Mouse (Mus musculus) gastrocnemius, postnatal 36 days (tissue): ENCODE results near the gene Dnaja2. TPM values are rescaled to one million over a fixed set of nuclear protein-coding genes. Genes with fewer than 3 reads are reported as not detected.

Source experiments
- DNase-seq, 2 experiments: peaks; one replicate each; pipeline ENCODE4 v3.0.0; 2022
- intact Hi-C: fragments of 180-260 bp; cut with DNase I; formaldehyde crosslinking; loops from one replicate; pipeline ENCODE4 v1.15.1; 2025
- total RNA-seq, 2 experiments: library from RNA; stranded (reverse); gene quantifications; 2 replicates each; pipeline ENCODE4 v1.2.3; 2021

Dnaja2 gene
- total RNA-seq, 2 experiments from 2014 or later, result 190 to 194 TPM

DNA sequence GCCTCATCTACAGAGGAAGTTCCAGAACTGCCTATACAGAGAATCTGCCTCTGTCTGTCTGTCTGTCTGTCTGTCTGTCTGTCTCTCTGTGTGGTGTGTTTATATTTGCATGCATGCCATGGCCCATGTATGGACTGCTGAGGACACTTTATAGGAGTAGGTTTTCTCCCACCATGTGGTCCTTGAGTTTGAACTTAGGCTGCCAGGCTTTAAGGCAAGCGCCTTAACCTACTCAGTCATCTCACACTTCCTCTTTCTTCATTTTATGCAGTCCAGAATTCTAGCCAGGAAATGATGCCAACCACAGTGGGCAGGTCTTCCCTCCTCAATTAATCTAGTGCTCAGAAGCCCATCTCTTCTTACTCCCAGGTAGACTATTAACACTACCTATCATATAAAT is 4.1 kb upstream of the Dnaja2 start:
- intact Hi-C loops, result no loop called here
- DNase-seq, result no peak

DNA sequence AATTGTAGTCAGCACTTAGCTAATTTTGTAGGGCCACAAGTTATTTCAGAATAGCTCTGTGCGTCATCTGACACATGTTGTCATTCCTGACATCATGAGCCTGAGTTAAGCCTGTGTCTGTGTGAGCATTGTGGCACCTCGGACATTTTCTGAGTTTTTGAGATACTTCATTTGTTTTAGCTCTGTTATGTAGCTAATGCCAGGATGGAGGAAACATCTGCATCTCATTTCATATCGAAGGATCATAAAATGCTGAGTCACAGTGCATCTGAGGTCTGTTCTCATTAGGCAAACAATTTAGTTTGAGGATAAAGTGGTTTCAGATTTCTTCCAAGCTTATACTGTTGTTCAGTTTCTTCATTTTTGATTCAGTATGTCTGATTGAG is 2.5 kb upstream of the Dnaja2 start:
- intact Hi-C loops, result no loop called here
- DNase-seq, result no peak

DNA sequence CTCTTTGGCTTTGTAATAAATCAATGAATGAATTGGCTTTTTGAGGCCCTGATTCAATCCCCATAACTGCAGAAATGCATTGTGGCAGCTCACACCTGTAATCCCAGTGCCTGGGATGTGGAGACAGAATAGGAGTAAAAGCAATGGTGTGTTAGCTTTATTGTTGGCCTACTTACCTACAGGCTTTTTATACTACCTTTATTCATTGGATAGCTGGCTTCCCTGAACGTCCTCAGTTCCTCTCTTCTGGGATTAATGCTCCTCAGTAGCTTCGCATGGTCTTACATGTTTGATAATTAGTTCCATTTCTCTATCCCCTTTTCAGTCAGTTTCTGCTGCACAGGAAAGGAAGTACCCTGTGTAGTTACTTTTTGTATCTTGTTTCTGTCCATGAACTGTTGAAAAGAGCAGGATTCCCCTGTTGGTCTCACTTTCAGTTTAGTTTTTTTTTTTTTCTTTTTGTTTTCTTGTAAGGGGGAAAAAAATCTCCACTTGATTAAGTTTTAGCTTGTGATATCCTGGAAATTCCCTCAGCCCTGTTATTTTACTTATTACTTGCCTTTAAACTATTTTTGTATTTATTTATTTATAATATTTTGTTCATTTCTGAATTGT is 1.9 kb upstream of the Dnaja2 start:
- intact Hi-C loops, result no loop called here
- DNase-seq, result no peak

DNA sequence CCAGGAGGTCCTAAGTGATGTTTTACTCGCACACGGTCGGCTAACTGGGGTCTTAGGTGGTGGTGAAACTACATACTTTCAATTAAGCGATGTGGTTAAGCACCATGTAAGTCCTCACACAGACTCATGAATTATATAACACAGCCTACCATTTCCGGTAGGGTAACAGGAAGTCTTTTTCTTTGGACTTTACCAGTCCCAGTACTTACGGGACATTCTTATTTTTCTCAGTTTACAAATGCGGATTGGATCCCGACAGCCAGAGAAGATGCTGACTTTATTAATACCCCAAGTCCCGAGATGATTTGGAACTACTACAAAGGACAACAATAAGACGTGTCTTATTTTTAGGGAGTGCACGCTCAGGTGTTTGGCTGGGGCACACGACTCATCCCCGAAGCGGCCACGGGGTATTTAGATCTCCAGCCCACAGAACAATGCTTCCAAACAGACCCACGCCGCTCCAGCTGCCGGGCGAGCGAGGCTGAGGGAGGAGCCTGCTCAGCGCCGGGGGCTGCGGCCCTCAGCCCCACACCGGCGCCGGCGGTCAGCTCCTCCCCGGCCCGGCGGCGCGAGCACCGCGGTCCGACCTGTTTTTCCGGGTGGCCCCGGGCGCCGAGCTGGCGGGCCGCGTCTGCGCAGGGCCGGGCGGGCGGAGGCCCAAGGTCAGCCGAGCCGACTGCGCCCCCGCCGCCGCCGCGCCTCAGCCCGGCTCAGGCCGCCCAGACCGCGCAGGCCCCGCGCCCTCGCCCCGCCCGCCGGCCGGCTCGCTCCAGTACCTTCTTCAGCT is 558 bp downstream of the Dnaja2 start:
- intact Hi-C loops, result no loop called here
- no peak for DNase-seq

GRCm38 (mm10) chr8:85551934-85552333 is 3.2 kb downstream of the Dnaja2 start:
- intact Hi-C loops, result no loop called here
- no peak for DNase-seq

DNA sequence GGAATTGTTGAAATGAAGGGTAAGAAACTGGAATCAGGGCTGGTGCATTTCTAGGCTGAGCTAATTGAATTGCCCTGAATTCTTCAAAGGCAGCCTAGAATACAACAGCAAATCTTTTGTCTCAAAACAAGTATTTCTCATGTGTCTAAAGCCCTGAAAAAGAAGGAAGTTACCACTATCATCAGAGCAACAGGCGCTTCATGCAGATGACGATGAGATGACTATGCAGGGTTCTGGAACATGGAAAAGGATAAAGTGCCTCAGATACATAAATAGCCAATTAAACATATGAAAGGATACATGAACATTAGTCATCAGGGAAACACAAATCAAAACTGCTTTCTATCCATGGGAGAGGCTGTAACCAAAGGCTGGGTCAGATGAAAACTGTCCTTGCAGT is 18.8 kb downstream of the Dnaja2 start:
- no peak for DNase-seq
- intact Hi-C loops, result no loop called here

- intact Hi-C loops, result no loop called here
- DNase-seq, result no peak
Observed at GRCm38 (mm10) chr8:85534163-85534562, 21.0 kb downstream of the Dnaja2 start.

DNA sequence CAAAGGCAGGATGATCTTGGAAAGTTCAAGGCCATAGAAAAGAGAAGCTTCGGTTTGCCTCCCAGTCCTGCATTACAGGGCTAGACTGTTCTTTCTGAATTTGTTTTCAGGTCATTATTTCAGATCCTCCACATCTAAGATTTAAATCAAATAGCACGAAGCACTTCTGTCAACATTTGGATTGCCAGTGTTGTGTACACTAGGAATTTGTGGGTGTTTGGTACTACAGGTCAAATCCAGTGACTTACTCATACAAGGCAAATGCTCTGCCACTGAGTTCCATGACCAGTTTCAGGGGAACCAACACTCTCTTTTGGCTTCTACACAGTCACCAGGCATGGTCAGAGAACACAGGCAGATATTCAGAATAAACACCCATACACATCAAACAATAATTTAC is 21.7 kb downstream of the Dnaja2 start:
- DNase-seq, result no peak
- intact Hi-C loops, result no loop called here

DNA sequence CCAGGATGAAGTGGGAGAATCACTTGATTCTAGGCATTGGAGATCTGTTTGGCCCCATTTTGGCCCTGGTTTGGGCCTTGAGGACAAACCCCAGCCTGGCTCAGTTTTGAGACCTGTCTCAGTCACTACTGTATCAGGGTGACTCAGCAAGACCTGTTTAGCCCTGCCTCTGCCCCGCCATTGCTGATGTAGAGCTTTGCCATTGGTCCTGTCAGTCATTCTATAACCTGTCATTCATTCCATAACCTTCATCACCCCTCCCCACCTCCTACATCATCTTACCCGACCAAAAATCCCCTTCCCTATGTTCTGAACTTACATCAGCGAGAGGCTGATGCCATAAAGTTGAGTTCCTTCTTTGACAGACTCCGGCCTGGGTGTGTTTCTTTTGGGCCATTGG is 22.3 kb downstream of the Dnaja2 start:
- DNase-seq, result no peak
- intact Hi-C loops, result no loop called here

- DNase-seq, result no peak
- intact Hi-C loops, result no loop called here
Observed at GRCm38 (mm10) chr8:85531471-85531870, 23.7 kb downstream of the Dnaja2 start.

DNA sequence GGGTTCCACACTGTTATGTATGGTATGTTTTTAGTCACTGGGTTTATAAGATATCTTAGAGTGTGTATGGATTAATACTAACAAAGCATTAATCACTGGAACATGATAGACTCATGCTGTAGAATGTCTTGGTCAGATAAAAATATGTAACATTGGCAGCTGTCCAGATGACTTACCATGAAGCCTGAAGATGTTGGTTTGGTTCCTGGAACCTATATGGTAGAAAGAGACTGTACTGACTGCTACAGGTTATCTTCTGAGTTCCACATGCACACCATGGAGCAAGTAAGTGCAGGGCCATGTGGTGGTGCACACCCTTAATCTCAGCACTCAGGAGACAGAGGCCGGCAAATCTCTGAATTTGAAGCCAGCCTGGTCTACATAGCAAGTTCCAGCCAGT is 24.4 kb downstream of the Dnaja2 start:
- intact Hi-C loops, result no loop called here
- DNase-seq, result no peak

- intact Hi-C loops, result no loop called here
- no peak for DNase-seq
Observed at GRCm38 (mm10) chr8:85528959-85529358, 26.2 kb downstream of the Dnaja2 start.

GRCm38 (mm10) chr8:85526105-85526504 is 29.0 kb downstream of the Dnaja2 start:
- intact Hi-C loops, result loop anchor here (1.0 kb wide), 1 partner anchor 65 kb away; no protein-coding TSS in a partner anchor
- DNase-seq, result no peak

DNA sequence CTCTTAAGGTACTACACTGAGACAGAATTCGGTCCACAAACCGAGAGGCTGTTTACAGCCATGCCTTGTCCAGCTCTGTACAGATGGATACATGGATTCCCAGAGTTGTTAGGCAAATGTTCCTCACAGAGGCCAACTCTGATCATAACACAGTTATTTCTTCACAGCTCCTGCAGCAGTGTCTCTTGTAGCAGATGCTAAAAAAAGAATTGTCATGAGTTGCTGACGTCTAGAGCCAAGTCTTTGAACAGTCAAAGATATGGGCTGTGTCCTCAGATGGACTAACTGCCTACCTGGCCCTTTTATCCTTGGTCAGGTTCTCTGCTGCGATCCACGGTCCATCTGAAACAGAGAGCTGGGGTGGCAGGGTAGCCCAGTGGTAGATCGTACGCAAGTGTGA is 31.1 kb downstream of the Dnaja2 start:
- intact Hi-C loops, result no loop called here
- no peak for DNase-seq

GRCm38 (mm10) chr8:85521332-85521731 is 33.8 kb downstream of the Dnaja2 start:
- intact Hi-C loops, result no loop called here
- peak in 1 of 2 experiments; percentile 68 for DNase-seq

DNA sequence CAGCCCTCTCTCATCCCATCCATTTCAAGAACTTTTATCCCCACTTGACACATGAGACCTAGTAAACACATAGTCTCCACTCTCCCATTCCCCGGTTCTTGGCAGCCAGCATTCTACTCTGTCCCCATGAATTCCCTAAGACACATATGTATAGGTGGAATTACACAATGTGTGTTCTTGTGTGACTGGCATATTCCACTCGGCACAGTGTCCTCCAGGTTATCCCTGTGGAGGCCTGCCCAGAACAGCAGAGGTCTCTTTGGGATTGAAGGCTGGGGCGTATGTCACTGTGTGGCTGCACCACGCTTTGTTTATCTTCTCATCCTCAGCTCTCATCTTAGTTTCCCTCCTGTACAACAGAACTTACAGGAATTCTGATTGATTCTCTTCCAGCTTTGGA is 34.6 kb downstream of the Dnaja2 start:
- no peak for DNase-seq
- intact Hi-C loops, result no loop called here

GRCm38 (mm10) chr8:85517956-85518355 is 37.2 kb downstream of the Dnaja2 start:
- no peak for DNase-seq
- intact Hi-C loops, result no loop called here

- DNase-seq, result peak in 1 of 2 experiments; percentile 31
- intact Hi-C loops, result no loop called here
Observed at GRCm38 (mm10) chr8:85517336-85517735, 37.8 kb downstream of the Dnaja2 start.

GRCm38 (mm10) chr8:85515391-85515790 is 39.8 kb downstream of the Dnaja2 start:
- intact Hi-C loops, result no loop called here
- DNase-seq, result peak in 1 of 2 experiments; percentile 42

GRCm38 (mm10) chr8:85513283-85513682 is 41.9 kb downstream of the Dnaja2 start:
- intact Hi-C loops, result no loop called here
- DNase-seq, result peak in 1 of 2 experiments; percentile 29

DNA sequence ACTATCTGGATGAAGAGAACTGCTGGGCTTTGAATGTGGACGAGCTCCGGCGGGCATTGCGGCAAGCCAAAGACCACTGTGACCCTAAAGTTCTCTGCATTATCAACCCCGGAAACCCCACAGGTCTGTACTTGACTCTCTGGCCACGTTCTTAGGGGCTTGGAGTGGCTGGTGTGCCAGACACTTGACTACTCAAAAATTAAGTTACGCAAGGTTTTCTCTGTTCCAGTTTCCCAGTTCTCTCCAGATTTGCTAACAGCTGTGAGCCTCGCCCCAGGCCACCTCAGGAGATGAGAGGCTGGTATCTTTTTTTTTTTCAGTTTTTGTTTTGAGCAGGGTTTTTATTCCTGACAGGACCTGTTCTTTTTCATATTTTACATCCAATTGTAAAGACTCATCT is 42.9 kb downstream of the Dnaja2 start:
- intact Hi-C loops, result no loop called here
- DNase-seq, result no peak

DNA sequence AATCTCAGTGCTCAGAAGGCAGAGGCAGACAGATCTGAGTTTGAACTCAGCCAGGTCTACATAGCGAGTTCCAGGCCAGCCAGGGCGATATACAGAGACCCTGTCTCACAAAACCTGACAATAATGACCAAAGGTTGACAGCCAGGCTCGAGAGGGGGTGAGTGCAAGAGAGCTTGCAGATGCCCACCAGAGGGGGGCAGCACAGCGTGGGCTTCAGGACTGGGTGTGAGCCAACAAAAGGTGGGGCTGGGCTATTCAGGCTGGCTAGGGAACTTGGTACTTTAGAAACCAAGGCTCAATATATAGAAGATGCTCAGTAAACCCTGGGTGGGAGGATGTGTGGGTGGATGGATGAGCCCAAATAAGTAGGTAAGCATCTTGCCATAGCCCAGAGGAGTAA is 46.5 kb downstream of the Dnaja2 start:
- no peak for DNase-seq
- intact Hi-C loops, result no loop called here
